Mouse (Mus musculus) midbrain, embryonic 11.5 days (tissue): ENCODE data around the gene Fam89b. TPM values are rescaled to one million over a fixed set of nuclear protein-coding genes. Genes with fewer than 3 reads are reported as not detected.

Experiments
- ATAC-seq: fragments of 200-750 bp; cut with Nextera tagmentation; 2 replicates; pipeline ENCODE4 v1.8.0; 2017; ENCODE audit warnings: moderate TSS enrichment, moderate library complexity; ENCODE audit not compliant: low FRiP score
- DNase-seq: peaks from one replicate; pipeline ENCODE4 v3.0.0; 2015; ENCODE audit warnings: low spot score; ENCODE audit errors: missing footprints
- H3K27ac ChIP-seq: fragments of 300-500 bp; sonication (generic); 2 replicates; pipeline ENCODE4 v1.5.1; 2014; ENCODE audit warnings: low read depth, low read length
- H3K27me3 ChIP-seq: fragments of 300-500 bp; sonication (generic); 2 replicates; pipeline ENCODE4 v1.6.1; 2014; ENCODE audit warnings: mild to moderate bottlenecking, low read length, moderate library complexity, mixed read lengths; ENCODE audit not compliant: control insufficient read depth, insufficient read depth
- H3K36me3 ChIP-seq: fragments of 300-500 bp; sonication (generic); 2 replicates; pipeline ENCODE4 v1.6.1; 2014; ENCODE audit warnings: mild to moderate bottlenecking, low read length, moderate library complexity, mixed read lengths; ENCODE audit not compliant: control insufficient read depth, insufficient read depth
- H3K4me1 ChIP-seq: fragments of 300-500 bp; sonication (generic); 2 replicates; pipeline ENCODE4 v1.6.1; 2014; ENCODE audit warnings: low read length; ENCODE audit not compliant: control insufficient read depth, insufficient read depth
- H3K4me2 ChIP-seq: fragments of 300-500 bp; sonication (generic); 2 replicates; pipeline ENCODE4 v1.6.1; 2014; ENCODE audit warnings: mild to moderate bottlenecking, moderate library complexity
- H3K4me3 ChIP-seq: fragments of 300-500 bp; sonication (generic); 2 replicates; pipeline ENCODE4 v1.5.1; 2014; ENCODE audit warnings: low read depth, low read length
- H3K9ac ChIP-seq: fragments of 300-500 bp; sonication (generic); 2 replicates; pipeline ENCODE4 v1.6.1; 2014; ENCODE audit warnings: low read length
- H3K9me3 ChIP-seq: fragments of 300-500 bp; sonication (generic); 2 replicates; pipeline ENCODE4 v1.6.1; 2016; ENCODE audit warnings: low read length; ENCODE audit not compliant: control insufficient read depth
- WGBS: fragments of 180-500 bp; shearing (Covaris S2); extraction: QIAGEN DNeasy Blood & Tissue Kit; methylation state at CpG from one replicate; pipeline ENCODE4 v1.1.7; 2014; 5-methylcytosine and 5-hydroxymethylcytosine counted together
- microRNA-seq: library from miRNA; unstranded; fragments of <30 nt; microRNA quantifications from one replicate; pipeline ENCODE4, GENCODE M21; 2017
- polyA plus RNA-seq: library from polyadenylated mRNA; unstranded; fragments of >200 nt; fragmentation: Nextera tagmentation; extraction: Ambion mirVana; gene quantifications from 2 replicates; pipeline ENCODE4 v1.2.1, GENCODE M21; 2014

Gene Fam89b
- polyA plus RNA-seq, 1 experiment from 2014 or later = 158 TPM

GRCm38 (mm10) chr19:5684236-5684635 is 45.2 kb downstream of the Fam89b start:
- 94% methylated on average over 12 of the region's 12 CpGs for WGBS
- H3K9me3 ChIP-seq = no peaks in the 10 kb centered on the region
- ATAC-seq = no peak

GRCm38 (mm10) chr19:5680432-5680831 is 49.0 kb downstream of the Fam89b start:
- H3K4me2 ChIP-seq = no peak overlapping the region
- H3K9ac ChIP-seq = no peak overlapping the region
- DNase-seq = no peak
- H3K27ac ChIP-seq = no peak overlapping the region
- H3K4me3 ChIP-seq = no peak overlapping the region
- no peaks in the 10 kb centered on the region for H3K9me3 ChIP-seq
- no peaks in the 10 kb centered on the region for H3K27me3 ChIP-seq
- no peak for ATAC-seq
- peaks cover 49% of the 10 kb centered on the region for H3K36me3 ChIP-seq
- no peaks in the 10 kb centered on the region for H3K4me1 ChIP-seq
- 92% methylated on average over 4 of the region's 4 CpGs for WGBS

More at GRCm38 (mm10) chr19:5684236-5684635, 45.2 kb downstream of the Fam89b start:
- Histone ChIP-seq H3K9ac (no peak overlapping the region), H3K4me2 (no peak overlapping the region), H3K27ac (no peak overlapping the region), H3K4me3 (no peak overlapping the region), H3K4me1 (peaks cover 8% of the 10 kb centered on the region; the same call in 1 of the 2 replicates), H3K27me3 (no peaks in the 10 kb centered on the region), H3K36me3 (peaks cover 42% of the 10 kb centered on the region)
- no peak for DNase-seq

Small RNA genes lying within 50 kb of the gene (microRNA-seq; reads per million reads assigned to microRNA genes)
- not detected for gene Mir6987

Other genes with a start within 250 kb of the Fam89b start
- 38.4 TPM in 2 replicates for gene Mus81, start 241.3 kb downstream of the Fam89b start, polyA plus RNA-seq
- gene Cfl1, start 239.2 kb downstream of the Fam89b start, polyA plus RNA-seq = 3,750 and 3,786 TPM in 2 replicates
- not detected in 2 replicates for gene 1700020D05Rik, start 225.9 kb downstream of the Fam89b start, polyA plus RNA-seq
- 17.9 and 20.3 TPM in 2 replicates for gene Snx32, start 219.1 kb downstream of the Fam89b start, polyA plus RNA-seq
- gene Ovol1, start 169.0 kb downstream of the Fam89b start, polyA plus RNA-seq = 0.18 TPM in 1 of 2 replicates, not detected in the other
- 1.0 and 1.5 TPM in 2 replicates for gene Ap5b1, start 161.6 kb downstream of the Fam89b start, polyA plus RNA-seq
- gene Rnaseh2c, start 127.8 kb downstream of the Fam89b start, polyA plus RNA-seq = 157 and 173 TPM in 2 replicates
- gene Kat5, start 119.4 kb downstream of the Fam89b start, polyA plus RNA-seq = 36.9 and 40.0 TPM in 2 replicates
- gene Rela, start 92.2 kb downstream of the Fam89b start, polyA plus RNA-seq = 24.6 and 29.9 TPM in 2 replicates
- 8.8 and 10.9 TPM in 2 replicates for gene Sipa1, start 65.9 kb downstream of the Fam89b start, polyA plus RNA-seq
- gene Map3k11, start 40.9 kb downstream of the Fam89b start, polyA plus RNA-seq = 14.0 and 17.3 TPM in 2 replicates
- gene Pcnx3, start 40.7 kb downstream of the Fam89b start, polyA plus RNA-seq = 18.6 and 23.1 TPM in 2 replicates
- not detected in 2 replicates for gene Kcnk7, start 25.3 kb downstream of the Fam89b start, polyA plus RNA-seq
- gene Ehbp1l1, start 3.3 kb downstream of the Fam89b start, polyA plus RNA-seq = 5.3 and 5.4 TPM in 2 replicates
- 4.8 and 6.0 TPM in 2 replicates for gene Ltbp3, start 11.3 kb upstream of the Fam89b start, polyA plus RNA-seq
- 48.2 and 58.6 TPM in 2 replicates for gene Scyl1, start 41.8 kb upstream of the Fam89b start, polyA plus RNA-seq
- gene Frmd8, start 145.6 kb upstream of the Fam89b start, polyA plus RNA-seq = 11.5 and 14.0 TPM in 2 replicates
- gene Slc25a45, start 148.2 kb upstream of the Fam89b start, polyA plus RNA-seq = 1.1 and 1.8 TPM in 2 replicates
- 7.3 and 8.3 TPM in 2 replicates for gene Tigd3, start 164.5 kb upstream of the Fam89b start, polyA plus RNA-seq
- 200 and 203 TPM in 2 replicates for gene Dpf2, start 183.4 kb upstream of the Fam89b start, polyA plus RNA-seq
- gene Cdc42ep2, start 195.2 kb upstream of the Fam89b start, polyA plus RNA-seq = 2.2 and 2.5 TPM in 2 replicates
- 74.4 and 82.7 TPM in 2 replicates for gene Pola2, start 234.5 kb upstream of the Fam89b start, polyA plus RNA-seq